Mouse (Mus musculus): Measurements from ENCODE around the gene Mef2d. TPM values are rescaled to one million over a fixed set of nuclear protein-coding genes. Genes with fewer than 3 reads are reported as not detected.

Mef2d gene
- polyA plus RNA-seq (2012; rRNA removed): 10.3 and 11.1 TPM in 2 replicates
- 6.4 and 7.5 TPM in 2 replicates for polyA plus RNA-seq (2014; fragmentation: Nextera tagmentation; extraction: Ambion mirVana)

GRCm38 (mm10) chr3:88141787-88142523 is at the start of gene Mef2d:
Gene Mef2d, plus strand, starts transcription at chr3:88142372.
- ATAC-seq (ENCODE audit: insufficient read depth) (peak; percentile 84), DNase-seq (ENCODE audit: low read depth in 3 of 3, low spot score in 3 of 3) (peak; percentile 88 to 92 (median 91))
- Histone ChIP-seq H3K9ac (replicated peaks) (peak within 1 kb of the TSS; percentile 79), H3K4me2 (ENCODE audit: low read depth) (peak within 1 kb of the TSS; percentile 78), H3K27me3 (ENCODE audit: control insufficient read depth, insufficient read depth, low read length) (no peaks in the 10 kb centered on the region), H3K4me1 (replicated peaks; ENCODE audit: control insufficient read depth in 2 of 2, insufficient read depth in 2 of 2, low read length in 1 of 2) (peaks cover 40 to 67% of the 10 kb centered on the region in 2 experiments), H3K9me3 (ENCODE audit: control insufficient read depth, low read length) (no peaks in the 10 kb centered on the region), H3K36me3 (replicated peaks; ENCODE audit: control insufficient read depth, insufficient read depth, low read depth) (no peaks in the 10 kb centered on the region), H3K27ac (peak within 1 kb of the TSS; percentile 84), H3K4me3 (ENCODE audit: insufficient read depth in 1 of 2, low read depth in 2 of 2, low read length in 2 of 2) (peak within 1 kb of the TSS; percentile 70 to 81)
- TF ChIP-seq EP300 (IDR thresholded peaks at IDR 0.05; ENCODE audit: low read depth): peak; percentile 38; the same call in 1 of the 2 replicates
- peak; percentile 54 for TF ChIP-seq CTCF (IDR thresholded peaks at IDR 0.05; ENCODE audit: low read depth)
- WGBS (ENCODE audit: insufficient replicate concordance): under 1% methylated on average over 52 of the region's 52 CpGs

- DNase-seq (ENCODE audit: low read depth in 3 of 3, low spot score in 3 of 3): no peak
- Histone ChIP-seq H3K4me3 (ENCODE audit: insufficient read depth in 1 of 2, low read depth in 2 of 2, low read length in 2 of 2) (no peak overlapping the region), H3K4me2 (ENCODE audit: low read depth) (no peak overlapping the region), H3K36me3 (replicated peaks; ENCODE audit: control insufficient read depth, insufficient read depth, low read depth) (peaks cover 8% of the 10 kb centered on the region), H3K9ac (replicated peaks) (no peak overlapping the region), H3K9me3 (ENCODE audit: control insufficient read depth, low read length) (no peaks in the 10 kb centered on the region), H3K4me1 (replicated peaks; ENCODE audit: control insufficient read depth in 2 of 2, insufficient read depth in 2 of 2, low read length in 1 of 2) (no peaks in the 10 kb centered on the region), H3K27me3 (ENCODE audit: control insufficient read depth, insufficient read depth, low read length) (no peaks in the 10 kb centered on the region), H3K27ac (no peak overlapping the region)
- WGBS (ENCODE audit: insufficient replicate concordance): 81% methylated on average over 5 of the region's 5 CpGs
- ATAC-seq (ENCODE audit: insufficient read depth): no peak
- TF ChIP-seq CTCF (IDR thresholded peaks at IDR 0.05; ENCODE audit: low read depth) (no peak), EP300 (IDR thresholded peaks at IDR 0.05; ENCODE audit: low read depth) (no peak)
Observed at GRCm38 (mm10) chr3:88094126-88094525, 48.0 kb upstream of the Mef2d start.

GRCm38 (mm10) chr3:88097666-88098065 is 44.5 kb upstream of the Mef2d start:
- Histone ChIP-seq H3K4me2 (ENCODE audit: low read depth) (no peak overlapping the region), H3K9me3 (ENCODE audit: control insufficient read depth, low read length) (no peaks in the 10 kb centered on the region), H3K36me3 (replicated peaks; ENCODE audit: control insufficient read depth, insufficient read depth, low read depth) (peaks cover 8% of the 10 kb centered on the region), H3K4me3 (ENCODE audit: insufficient read depth in 1 of 2, low read depth in 2 of 2, low read length in 2 of 2) (no peak overlapping the region), H3K27me3 (ENCODE audit: control insufficient read depth, insufficient read depth, low read length) (no peaks in the 10 kb centered on the region), H3K4me1 (replicated peaks; ENCODE audit: control insufficient read depth in 2 of 2, insufficient read depth in 2 of 2, low read length in 1 of 2) (no peaks in the 10 kb centered on the region), H3K27ac (no peak overlapping the region), H3K9ac (replicated peaks) (no peak overlapping the region)
- DNase-seq (ENCODE audit: low read depth in 3 of 3, low spot score in 3 of 3): no peak
- TF ChIP-seq EP300 (IDR thresholded peaks at IDR 0.05; ENCODE audit: low read depth) (no peak), CTCF (IDR thresholded peaks at IDR 0.05; ENCODE audit: low read depth) (no peak)
- 55% methylated on average over 6 of the region's 6 CpGs for WGBS (ENCODE audit: insufficient replicate concordance)
- no peak for ATAC-seq (ENCODE audit: insufficient read depth)

GRCm38 (mm10) chr3:88100251-88100650 is 41.9 kb upstream of the Mef2d start:
- Histone ChIP-seq H3K4me2 (ENCODE audit: low read depth) (no peak overlapping the region), H3K36me3 (replicated peaks; ENCODE audit: control insufficient read depth, insufficient read depth, low read depth) (peaks cover 12% of the 10 kb centered on the region), H3K4me3 (ENCODE audit: insufficient read depth in 1 of 2, low read depth in 2 of 2, low read length in 2 of 2) (no peak overlapping the region), H3K9ac (replicated peaks) (no peak overlapping the region), H3K27ac (no peak overlapping the region), H3K27me3 (ENCODE audit: control insufficient read depth, insufficient read depth, low read length) (no peaks in the 10 kb centered on the region), H3K9me3 (ENCODE audit: control insufficient read depth, low read length) (no peaks in the 10 kb centered on the region), H3K4me1 (replicated peaks; ENCODE audit: control insufficient read depth in 2 of 2, insufficient read depth in 2 of 2, low read length in 1 of 2) (no peaks in the 10 kb centered on the region)
- no peak for TF ChIP-seq CTCF (IDR thresholded peaks at IDR 0.05; ENCODE audit: low read depth)
- no peak for TF ChIP-seq EP300 (IDR thresholded peaks at IDR 0.05; ENCODE audit: low read depth)
- WGBS (ENCODE audit: insufficient replicate concordance): 55% methylated on average over 3 of the region's 3 CpGs
- DNase-seq (ENCODE audit: low read depth in 3 of 3, low spot score in 3 of 3) (no peak), ATAC-seq (ENCODE audit: insufficient read depth) (no peak)

- Histone ChIP-seq H3K27me3 (ENCODE audit: control insufficient read depth, insufficient read depth, low read length) (no peaks in the 10 kb centered on the region), H3K4me2 (ENCODE audit: low read depth) (no peak overlapping the region), H3K9me3 (ENCODE audit: control insufficient read depth, low read length) (no peaks in the 10 kb centered on the region), H3K4me3 (ENCODE audit: insufficient read depth in 1 of 2, low read depth in 2 of 2, low read length in 2 of 2) (no peak overlapping the region), H3K4me1 (replicated peaks; ENCODE audit: control insufficient read depth in 2 of 2, insufficient read depth in 2 of 2, low read length in 1 of 2) (no peaks in the 10 kb centered on the region), H3K36me3 (replicated peaks; ENCODE audit: control insufficient read depth, insufficient read depth, low read depth) (peaks cover 12% of the 10 kb centered on the region), H3K9ac (replicated peaks) (no peak overlapping the region), H3K27ac (no peak overlapping the region)
- ATAC-seq (ENCODE audit: insufficient read depth): no peak
- DNase-seq (ENCODE audit: low read depth in 3 of 3, low spot score in 3 of 3): no peak
- TF ChIP-seq EP300 (IDR thresholded peaks at IDR 0.05; ENCODE audit: low read depth) (no peak), CTCF (IDR thresholded peaks at IDR 0.05; ENCODE audit: low read depth) (no peak)
- 78% methylated on average over 7 of the region's 7 CpGs for WGBS (ENCODE audit: insufficient replicate concordance)
Observed at GRCm38 (mm10) chr3:88101736-88102135, 40.4 kb upstream of the Mef2d start.

All from liver, embryonic 14.5 days (tissue).